Mouse (Mus musculus) spleen, postnatal 10 days (tissue): ENCODE measurements around the gene Chrm4.

Experiments
- DNase-seq, 2 experiments: peaks; one replicate each; pipeline ENCODE4 v3.0.0; 2021 to 2022; ENCODE audit warnings: low spot score in 2 of 2

Gene Chrm4

DNA sequence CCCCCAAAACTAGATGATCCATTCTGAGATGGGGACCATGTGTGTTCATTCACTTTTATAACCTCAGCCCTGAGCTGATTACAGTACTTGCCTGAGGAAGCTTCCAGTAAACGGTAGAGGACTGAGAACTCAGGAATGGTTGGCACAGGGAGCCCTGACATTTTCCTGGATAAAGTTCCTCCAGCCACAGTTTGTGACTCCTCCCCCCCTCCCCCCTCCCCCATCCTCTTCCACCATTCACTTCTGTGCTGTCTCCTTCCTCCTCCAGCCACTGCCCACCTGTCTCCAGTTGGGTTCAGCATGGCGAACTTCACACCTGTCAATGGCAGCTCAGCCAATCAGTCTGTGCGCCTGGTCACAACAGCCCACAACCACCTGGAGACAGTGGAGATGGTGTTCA is at the start of gene Chrm4:
Chrm4 (plus strand) TSS at position 301 of the 400 bp plus-strand sequence.
- no peak for DNase-seq

DNA sequence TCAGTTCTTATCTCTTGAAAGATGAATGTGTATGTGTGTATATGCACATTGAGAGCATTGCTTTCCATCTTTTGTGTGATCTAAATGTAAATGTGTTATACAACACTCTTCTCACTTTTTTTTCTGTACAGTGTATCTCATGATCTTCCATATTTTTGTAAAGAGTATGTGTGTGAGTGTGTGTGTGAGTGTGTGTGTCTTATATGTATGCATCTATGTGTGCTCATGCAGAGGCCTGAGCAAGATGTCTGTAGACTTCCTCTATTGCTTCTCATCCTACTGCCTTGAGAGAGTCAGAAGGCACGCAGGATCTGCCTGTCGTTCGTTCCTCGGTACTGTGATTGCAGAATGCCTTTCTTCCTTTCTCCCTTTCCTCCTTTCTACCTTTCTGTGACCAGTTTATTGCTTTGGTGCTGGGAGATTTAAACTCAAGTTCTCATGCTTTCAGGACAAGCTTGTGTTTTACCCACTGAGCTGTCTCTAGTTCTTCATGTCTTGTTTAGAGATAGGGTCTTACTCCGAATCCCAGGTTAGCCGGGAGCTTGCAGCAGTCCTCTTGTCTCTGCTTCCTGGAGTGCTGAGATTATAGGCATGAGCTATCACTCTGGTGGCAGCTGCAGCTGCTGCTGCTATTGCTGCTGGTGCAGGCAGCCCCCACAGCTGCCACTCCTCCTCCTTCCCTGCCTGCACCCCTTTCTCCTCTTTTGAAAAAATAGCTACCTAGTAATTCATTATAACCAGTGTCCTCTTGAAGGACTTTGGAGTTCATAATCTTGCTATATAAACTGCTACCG is 48.5 kb upstream of the Chrm4 start:
- DNase-seq, result no peak

DNA sequence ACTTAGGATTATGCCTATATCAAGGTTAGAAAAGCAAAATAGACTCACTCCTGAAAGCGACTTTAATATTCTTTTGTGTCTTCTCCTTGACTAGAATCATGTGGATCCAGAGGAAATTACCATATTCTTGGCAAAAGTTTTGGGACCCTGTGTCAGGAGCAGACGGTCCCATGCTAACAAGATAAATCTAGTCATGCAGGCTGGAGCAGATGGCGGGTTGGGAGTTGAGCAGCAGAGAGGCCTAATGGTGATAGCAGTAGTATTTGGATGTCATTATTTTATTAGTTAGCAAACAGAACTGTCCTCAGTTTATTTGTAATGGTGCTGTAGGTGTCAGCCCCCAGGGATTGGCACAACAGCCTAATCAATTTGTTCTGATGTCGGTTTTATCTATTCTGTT is 43.1 kb upstream of the Chrm4 start:
- DNase-seq, result no peak

DNA sequence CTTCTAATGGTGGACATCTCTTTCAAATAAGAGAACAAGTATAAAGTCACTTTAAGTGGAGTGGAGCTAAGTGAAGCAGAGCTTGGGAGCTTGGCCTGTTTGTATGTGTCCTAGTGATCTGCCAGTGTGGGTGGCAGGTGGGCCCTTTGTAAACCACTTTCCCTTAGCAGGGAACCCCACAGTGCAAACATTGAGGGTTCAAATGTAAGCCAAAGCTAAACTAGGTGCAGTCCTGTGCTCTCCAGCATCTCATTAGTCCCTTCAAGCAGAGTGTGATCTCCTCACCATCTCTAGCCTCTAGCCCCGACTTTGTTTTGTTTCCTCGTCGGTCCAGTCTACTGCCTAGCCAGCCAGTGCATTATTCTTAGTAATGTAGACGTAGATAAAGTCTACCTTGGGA is 42.4 kb upstream of the Chrm4 start:
- DNase-seq, result no peak

DNA sequence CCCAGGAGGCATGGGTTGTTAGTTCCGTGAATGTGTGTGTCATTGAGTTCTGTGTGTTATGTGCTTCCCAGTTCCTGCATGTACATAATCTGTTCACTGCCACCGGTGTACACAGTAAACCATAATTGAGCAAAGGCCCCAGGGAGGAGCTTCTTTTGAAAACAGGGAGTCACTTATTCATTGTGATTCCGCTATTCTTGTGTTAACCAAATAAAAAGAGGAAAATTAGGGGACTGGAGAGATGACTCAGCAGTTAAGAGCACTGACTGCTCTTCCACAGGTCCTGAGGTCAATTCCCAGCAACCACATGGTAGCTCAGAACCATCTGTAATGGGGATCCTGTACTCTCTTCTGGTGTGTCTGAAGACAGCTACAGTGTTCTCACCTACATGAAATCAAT is 32.3 kb upstream of the Chrm4 start:
- no peak for DNase-seq

DNA sequence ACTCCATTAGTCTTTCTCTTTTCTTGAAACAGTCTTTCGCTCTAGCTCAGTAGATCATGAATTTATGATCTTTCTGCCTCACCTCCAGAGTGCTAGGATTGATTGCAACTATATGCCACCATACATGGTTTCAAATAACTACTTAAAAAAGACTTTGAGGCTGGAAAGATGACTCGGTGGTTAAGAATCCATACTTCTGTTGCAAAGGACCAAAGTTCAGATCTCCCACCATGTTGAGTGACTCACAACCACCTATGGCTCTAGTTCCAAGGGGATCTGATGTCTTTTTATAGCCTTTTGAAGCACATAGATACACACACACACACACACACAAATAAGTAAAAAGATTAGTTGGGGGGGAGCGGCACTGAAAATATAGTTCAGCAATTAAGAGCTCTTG is 31.6 kb upstream of the Chrm4 start:
- DNase-seq, result no peak

DNA sequence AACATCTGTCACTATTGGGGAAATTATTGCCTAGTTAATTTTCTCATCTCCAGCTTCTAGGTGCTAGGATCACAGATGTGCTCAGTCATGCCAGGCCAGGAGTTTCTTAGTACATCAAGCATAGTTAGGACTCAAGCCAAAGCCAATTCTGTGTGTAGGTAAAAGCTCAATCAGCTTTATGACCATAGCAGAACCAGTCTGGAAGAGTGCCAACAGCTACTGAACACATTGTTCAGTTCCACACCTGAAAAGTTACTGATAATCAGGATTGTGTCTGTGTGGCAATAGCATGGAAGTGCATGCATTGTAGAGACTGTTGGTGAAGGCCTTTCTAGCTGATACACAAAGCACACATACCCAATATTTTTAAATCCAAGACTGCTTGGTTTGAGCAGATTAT is 29.1 kb upstream of the Chrm4 start:
- DNase-seq, result no peak

DNA sequence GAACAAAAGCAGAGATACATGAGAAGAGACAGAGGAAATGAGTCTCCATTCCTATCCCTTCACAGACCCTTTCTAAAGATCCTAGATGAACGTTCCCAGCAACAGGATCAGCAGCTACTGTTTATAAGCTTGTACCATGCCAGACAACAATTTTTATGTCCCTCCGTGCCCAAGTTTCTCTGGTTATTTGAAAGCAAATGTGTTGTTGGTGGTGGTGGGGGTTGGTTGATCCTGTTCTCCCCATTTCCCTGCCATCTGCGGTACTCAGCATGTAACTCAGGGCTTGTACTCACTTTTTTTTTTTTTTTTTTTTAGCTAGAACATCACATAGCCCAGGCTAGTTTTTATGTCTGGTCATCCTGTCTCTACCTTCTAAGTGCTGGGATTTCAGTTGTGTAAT is 27.9 kb upstream of the Chrm4 start:
- DNase-seq, result no peak

DNA sequence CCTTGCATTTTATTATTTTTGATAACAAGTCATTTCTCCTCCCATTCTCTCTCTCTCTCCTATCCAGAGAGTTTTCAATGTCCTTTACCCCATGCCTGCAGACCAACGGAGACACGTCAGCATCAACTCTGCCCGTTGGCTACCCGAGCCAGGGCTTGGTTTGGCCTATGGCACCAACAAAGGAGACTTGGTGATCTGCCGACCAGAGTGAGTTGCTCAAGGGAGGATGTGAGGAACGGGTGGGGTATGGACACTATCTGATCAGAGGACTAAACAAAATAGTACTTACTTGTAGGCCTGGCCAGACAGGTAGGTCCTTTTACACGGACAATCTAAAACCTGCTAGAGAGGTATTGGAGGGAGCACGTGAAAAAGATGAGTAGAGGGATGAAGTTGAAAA is 26.6 kb upstream of the Chrm4 start:
- no peak for DNase-seq

DNA sequence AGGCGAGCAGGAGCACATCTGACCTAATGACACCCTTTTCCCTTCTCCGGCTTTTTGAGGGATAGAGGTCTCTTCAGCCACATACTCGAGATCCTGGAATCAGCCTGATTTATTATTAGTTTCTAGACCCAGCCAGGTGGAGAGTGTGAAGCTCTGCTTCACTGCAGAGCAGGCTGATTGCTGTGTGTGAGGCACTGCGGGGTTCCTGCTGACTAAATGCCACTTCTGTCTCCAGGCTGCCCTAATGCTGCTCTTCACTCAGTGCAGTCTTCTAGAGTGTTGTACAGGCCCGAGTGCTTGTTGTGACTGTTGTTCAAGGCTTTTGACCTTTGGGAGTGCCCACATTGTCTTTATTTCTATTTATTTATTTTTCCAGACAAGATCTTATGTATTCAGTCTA is 24.7 kb upstream of the Chrm4 start:
- DNase-seq, result no peak

DNA sequence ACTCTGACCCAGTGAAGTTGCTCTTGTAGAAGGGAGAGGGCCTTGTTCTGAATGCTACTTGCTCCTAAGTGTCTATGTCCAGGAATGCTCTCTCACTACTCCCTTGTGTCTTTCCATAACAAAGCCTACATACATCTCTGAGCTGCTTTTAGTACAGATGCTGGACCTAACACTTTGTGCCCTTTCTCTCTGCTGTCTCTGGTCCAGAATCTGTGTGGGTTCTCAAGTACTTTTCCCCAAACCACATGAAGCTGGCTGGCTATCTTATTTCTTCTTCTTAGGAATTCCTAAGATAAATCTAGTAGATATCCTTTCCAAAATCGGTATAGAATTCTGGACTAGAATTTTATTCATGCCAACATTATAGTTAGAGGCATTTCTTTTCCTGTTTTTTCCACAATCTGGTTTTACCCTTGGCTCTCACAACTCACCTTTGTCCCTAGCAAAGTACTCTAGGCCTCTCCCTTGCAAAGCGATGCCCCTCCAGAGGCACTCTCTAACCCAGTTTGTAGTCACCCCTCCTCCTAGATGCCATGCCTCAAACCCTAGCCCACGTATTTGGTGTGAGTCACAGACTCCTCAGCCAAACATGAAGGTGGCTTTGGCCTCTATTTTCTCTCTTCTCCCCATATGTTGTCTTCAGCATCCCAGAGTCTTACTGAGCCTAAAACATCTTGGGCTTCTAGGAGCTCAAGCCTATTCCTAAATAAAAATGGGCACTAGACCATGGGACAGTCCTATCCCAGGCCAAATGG is 23.7 kb upstream of the Chrm4 start:
- no peak for DNase-seq

DNA sequence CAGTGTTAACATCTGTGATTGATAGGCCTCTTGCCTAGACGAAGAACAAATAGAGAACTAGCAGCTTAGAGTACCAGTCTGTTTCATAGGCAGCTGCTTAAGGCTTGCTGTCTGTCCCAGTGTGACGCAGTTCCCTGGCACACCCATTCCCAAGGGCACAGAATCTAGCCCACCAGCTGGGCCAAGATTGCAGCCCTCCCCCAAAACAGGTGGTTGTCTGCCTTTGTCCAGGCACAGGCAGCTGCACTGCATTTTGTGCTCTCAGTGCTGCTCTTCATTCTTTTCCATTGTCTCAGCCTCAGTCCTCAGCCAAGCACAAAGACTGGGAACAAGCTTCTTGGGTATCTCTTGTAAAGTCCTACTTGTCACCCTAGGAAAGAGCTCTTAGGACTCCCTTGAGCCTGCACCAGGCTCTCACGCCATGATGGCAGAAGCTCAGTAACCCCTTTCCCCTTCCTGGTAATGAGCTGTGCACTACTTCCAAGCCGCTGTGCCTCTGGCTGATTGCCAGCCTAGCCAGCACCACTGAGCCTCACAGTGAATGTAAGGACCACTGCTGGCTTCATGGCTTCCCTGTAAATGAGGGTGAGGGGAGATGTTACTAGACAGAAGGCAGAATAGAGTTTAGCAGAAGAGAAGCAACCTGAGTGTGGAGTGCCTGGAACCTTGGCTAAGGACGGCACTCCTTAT is 22.3 kb upstream of the Chrm4 start:
- no peak for DNase-seq

DNA sequence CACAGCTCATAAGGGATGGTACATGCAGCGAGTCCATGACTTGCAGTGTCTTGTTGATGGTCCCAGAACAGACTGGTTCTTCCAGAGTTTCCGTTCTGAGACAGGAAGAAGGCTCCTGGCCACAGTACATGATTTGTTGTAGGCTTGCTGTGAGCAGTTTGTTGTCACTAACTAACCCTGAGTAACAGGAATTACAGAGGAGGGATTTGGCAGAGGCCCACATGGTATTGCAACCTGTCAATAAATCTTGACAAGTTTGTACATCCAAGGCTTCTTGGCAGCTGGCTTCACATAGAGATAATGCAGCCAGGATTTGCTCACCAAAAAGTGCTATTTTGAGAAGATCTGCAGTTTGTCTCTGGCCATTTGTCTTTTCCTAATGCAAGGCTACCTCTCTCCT is 20.9 kb upstream of the Chrm4 start:
- DNase-seq, result no peak

DNA sequence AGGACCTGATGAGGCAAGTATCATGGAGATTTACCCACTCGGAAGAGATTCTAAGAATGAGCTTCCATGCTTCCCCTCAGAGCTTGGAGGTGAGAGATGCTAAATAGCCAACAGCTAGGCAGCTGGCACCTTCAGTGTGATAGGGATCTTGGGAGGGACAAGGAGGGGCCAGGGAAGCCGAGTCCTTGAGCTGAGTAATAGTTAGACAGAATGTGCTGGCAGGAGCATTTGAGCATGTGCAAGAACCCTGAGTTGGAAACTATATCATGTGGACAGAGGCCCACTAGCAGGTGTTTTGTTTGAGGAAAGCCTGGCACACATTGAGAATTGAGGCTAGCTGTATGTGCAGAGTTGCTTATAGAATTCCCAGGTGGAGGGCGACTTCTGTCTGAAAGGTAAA is 14.4 kb upstream of the Chrm4 start:
- no peak for DNase-seq

DNA sequence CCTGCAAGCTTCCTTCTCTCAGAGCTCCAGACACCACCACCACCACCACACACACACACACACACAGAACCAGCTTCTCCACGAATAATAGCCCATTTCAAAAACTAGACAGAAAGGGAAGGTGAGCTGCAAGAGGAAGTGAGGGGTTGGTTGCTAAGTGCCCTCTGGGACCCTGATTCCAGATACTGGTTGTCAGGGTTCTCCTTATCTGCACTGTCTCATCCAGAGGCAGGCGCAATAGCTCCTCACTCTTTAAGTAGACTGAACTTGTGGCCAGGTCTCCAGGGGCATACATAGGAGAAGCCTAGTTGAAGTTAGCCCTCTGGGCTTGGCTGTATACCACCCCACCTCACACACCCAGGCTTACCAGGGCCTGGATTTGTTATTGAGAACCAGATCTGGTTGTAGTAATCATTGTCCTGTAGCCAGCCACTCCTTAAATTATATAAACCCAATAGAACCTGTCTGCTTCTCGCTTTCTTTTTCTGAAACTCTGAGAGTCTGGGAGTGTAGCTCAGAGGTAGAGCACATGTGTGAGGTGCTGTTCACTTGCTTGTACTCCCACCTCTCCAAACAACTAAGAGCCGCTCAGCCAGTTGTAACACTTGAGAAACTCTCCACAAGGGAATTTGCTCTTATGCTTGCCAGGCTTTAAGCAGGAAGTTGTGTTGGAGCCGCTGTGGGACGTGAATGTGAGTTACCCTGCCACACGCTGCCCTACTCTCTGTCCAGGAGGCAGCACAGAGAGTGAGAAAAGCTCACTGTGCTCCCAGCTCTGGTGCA is 13.5 kb upstream of the Chrm4 start:
- no peak for DNase-seq

DNA sequence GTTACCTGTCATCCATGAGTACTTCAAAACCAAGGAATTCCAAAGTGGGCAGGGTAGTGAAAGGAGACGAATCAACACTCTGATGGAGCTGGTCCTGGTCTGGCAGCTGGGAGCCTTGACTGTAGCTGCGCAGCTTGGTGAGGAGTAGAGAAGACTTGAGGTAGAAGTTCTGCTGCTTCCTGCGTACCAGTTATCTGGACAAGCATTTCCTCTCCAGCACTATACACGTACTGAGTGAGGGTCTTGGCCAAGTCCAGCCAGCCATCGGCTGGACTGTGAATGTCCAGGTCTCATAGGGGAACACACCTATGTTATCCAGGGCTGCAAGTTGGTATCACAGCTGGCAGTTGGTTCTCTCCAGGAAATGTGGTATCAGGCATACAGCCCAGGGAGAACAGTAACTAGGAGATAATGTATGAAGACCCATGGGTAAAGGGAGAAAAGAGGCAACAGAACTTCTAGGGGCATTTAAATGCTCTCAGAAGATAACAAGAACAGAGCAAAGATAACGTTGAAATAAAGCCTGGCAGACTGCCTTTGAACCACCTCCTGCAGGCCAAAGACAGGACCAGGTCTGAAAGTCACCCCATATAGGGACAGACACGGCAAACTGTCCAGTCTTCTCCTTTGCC is 10.6 kb upstream of the Chrm4 start:
- no peak for DNase-seq

DNA sequence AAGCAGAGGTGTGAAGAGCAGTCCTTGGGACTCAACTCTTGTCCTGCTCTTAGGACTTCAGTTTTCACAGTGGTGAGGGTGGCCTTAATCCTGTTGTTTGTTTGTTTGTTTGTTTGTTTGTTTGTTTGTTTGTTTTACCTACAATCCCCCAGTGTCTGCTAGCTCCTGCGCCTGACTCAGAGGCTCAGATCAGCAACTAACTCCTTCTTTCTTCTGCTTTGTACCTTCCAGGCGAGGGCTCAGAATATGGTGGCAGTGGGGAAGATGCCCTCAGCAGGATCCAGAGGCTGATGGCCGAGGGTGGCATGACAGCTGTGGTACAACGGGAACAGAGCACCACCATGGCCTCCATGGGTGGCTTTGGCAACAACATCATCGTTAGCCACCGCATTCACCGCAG is 10.0 kb upstream of the Chrm4 start:
- no peak for DNase-seq

DNA sequence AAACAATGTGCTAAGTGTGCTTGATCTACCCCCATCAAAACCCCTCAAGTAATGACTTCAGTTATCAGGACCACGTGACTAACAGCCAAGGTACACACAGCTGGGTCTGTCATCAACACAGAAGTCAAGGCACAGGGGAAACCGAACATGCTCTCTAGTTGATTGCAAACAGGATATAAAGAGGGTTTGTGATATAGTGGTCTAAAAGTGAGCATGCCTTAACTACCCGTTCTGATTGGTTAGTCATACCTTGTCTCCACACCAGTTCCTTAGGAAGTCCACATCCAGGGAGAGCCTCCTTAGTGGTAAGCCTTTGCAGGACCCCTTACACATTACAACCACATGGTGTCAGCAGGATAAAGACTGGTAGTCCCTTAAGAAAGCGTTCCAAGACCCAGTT is 6.9 kb upstream of the Chrm4 start:
- DNase-seq, result no peak

DNA sequence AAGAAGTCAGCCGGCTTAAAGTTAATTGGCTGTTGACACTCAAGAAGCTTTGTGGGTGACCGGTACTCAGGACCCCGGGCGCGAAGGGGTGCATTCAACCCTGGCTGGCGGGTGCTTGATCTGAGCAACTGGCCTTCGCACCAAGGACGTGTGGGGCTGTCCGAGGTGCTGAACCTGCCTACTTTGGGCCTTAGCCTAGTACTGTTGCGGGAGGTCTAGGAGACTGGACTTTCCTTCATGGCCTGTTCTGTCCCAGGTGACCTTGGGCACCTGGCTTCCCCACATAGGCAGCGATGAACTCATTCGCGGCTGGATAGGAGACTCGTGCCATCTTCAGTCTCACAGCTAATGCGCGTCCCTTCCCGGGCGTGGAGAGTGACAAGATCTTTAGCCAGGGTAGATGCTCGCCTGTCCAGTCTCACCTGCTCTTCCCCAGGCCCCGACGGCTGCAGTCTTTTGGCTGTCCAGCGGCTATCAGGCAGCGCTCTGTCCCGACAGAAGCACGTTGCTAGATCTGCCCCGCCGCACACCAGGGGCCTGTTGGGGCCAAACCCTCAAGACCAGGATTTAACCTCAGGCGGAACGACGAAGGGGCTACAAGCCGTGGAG is 5.8 kb upstream of the Chrm4 start:
- DNase-seq, result peak; percentile 57 to 81

DNA sequence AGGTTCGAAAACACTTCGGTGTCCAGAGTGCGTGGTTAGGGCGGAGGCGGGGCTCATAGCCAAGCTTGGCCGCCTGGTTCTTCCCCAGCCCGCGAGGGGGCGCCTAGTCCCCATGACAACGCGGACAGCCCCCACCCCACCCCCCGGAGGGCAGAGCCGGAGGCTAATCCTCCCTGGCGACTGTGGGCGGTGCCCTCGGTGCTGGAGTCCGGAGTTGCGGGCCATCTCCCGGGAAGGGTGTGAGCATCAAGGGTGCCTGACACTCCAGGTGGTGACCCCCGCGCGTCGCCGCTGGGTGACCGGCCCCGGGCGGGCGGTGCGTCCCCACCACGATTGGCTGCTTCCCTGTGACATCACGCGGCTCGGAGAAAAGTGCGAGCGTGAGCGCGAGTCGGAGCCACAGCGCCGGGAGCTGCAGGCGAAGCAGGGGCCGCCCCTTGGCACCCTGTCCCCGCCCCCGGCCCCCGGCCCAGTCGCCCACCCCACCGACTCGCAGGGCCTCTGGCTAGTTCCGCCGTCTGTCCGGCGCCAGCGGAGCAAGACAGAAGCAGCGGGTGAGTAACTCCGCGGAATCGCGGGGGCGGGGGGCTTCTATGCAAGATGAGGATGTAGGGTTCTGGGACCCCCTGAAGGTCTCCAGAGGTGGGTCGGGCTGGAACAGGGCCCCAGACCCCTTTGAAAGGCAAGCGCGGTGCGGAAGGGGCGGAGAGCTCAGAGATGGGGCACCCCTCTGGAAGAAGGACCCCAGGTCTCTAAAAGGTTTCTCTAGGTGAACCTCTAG is 5.1 kb upstream of the Chrm4 start:
- DNase-seq, result peak; percentile 35 to 63
